Mouse (Mus musculus) E14TG2a.4 (cell line): Measurements from ENCODE around the gene Foxo1.
A peak's percentile ranks its signal among the peaks of the same experiment; 100 is the strongest.

ENCODE experiments used
- H3K27me3 ChIP-seq: 2 replicates; pipeline ENCODE4 v1.6.1; 2014; ENCODE audit warnings: low read length, control low read depth; ENCODE audit not compliant: insufficient read depth
- H3K36me3 ChIP-seq: 2 replicates; pipeline ENCODE4 v1.6.1; 2014; ENCODE audit warnings: low read length, control low read depth; ENCODE audit not compliant: insufficient read depth
- H3K4me1 ChIP-seq: replicated peaks from 2 replicates; pipeline ENCODE4 v1.6.1; 2014; ENCODE audit warnings: low read depth, low read length, control low read depth
- H3K4me3 ChIP-seq: replicated peaks from 2 replicates; pipeline ENCODE4 v1.5.1; 2014; ENCODE audit warnings: mild to moderate bottlenecking, low read length
- H3K9me3 ChIP-seq: 2 replicates; pipeline ENCODE4 v1.6.1; 2014; ENCODE audit warnings: low read length, control low read depth
- CTCF ChIP-seq: conservative IDR thresholded peaks from 2 replicates; pipeline ENCODE4 v1.5.1; 2014; ENCODE audit warnings: low read length
- NANOG ChIP-seq: IDR thresholded peaks from 2 replicates; pipeline ENCODE4 v1.6.1; 2014; ENCODE audit warnings: borderline replicate concordance, low read length, mixed read lengths
- POU5F1 ChIP-seq: IDR thresholded peaks from 2 replicates; pipeline ENCODE4 v1.6.1; 2014; ENCODE audit warnings: low read length, borderline replicate concordance

Foxo1 gene

DNA sequence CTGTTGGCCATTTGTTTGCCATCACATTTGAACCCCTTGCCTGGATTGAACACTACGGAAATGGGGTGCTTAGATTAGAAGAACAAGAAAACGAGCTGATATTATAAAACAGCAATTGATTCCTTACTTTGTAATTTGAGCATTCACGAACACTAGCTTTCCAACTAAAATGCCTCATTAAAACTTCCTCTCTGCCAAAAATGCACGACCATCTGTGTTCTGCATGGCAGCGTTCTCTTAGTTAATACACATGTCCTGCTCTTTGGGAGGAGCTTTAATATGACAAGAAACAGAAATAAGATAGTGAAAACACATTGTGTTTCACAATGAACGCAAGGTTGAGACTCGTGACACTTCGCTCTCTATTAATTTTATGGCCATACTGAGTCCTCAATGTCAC, 3.8 kb upstream of the Foxo1 start:
- Histone ChIP-seq H3K36me3 (no peaks in the 10 kb centered on the region), H3K27me3 (peaks cover 34% of the 10 kb centered on the region), H3K4me3 (no peak overlapping the region), H3K9me3 (no peaks in the 10 kb centered on the region), H3K4me1 (peaks cover 36% of the 10 kb centered on the region)
- TF ChIP-seq NANOG (no peak), POU5F1 (no peak), CTCF (no peak)

DNA sequence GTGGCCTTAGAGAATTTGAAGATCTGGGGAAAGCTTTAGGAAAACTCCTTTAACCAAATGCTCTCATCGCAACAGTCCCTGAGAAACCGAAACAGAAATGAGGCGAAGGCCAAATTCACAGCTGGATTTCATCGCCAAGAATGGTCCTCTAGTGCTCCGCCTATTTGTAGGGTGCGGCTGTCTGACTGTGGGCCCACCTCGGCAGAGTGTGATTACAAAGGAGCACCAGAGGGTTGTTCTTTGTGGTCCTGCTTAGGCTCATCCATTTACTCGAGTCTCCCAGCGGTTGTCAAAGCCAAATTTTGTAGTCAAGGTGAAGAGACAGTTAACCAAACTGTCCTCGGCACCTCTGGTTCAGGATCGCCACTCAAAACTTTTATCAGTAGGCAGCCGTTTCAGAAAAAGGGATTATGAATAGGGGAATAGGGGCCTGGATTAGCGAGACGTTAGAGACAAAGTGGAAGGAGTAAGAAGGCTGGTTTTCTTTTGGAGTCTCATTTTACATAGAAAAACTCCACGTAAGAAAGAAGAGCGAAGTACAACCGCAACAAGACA, 1.5 kb upstream of the Foxo1 start:
- H3K4me3 ChIP-seq: peak overlapping the region; percentile 92
- H3K9me3 ChIP-seq: no peaks in the 10 kb centered on the region
- no peak for TF ChIP-seq CTCF
- peak; percentile 52; the same call in 1 of the 2 replicates for TF ChIP-seq NANOG
- TF ChIP-seq POU5F1: no peak
- peaks cover 27% of the 10 kb centered on the region for H3K27me3 ChIP-seq
- peaks cover 40% of the 10 kb centered on the region for H3K4me1 ChIP-seq
- H3K36me3 ChIP-seq: no peaks in the 10 kb centered on the region; the same call in 1 of the 2 replicates

DNA sequence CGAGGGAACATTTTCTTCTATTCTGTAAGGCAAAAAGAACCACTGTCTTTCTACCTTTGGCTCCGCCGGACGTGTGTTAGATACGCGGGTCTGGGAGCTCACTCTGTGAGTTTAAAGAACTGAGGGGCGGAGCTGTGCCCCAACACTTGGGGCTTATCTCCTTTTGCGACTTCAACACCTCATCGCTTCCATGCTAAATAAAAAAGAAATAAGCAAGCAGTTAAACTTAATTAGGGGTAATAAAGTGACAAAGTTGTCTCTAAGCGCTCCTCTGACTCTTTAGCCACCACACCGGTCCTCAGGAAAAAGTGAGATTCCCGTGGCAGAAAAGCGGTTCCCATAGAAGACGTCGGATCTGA, 864 bp upstream of the Foxo1 start:
- H3K36me3 ChIP-seq: no peaks in the 10 kb centered on the region; the same call in 1 of the 2 replicates
- peak overlapping the region; percentile 92 for H3K4me3 ChIP-seq
- no peak for TF ChIP-seq POU5F1
- TF ChIP-seq NANOG: no peak
- TF ChIP-seq CTCF: no peak
- H3K4me1 ChIP-seq: peaks cover 41% of the 10 kb centered on the region
- peaks cover 27% of the 10 kb centered on the region for H3K27me3 ChIP-seq
- H3K9me3 ChIP-seq: no peaks in the 10 kb centered on the region

DNA sequence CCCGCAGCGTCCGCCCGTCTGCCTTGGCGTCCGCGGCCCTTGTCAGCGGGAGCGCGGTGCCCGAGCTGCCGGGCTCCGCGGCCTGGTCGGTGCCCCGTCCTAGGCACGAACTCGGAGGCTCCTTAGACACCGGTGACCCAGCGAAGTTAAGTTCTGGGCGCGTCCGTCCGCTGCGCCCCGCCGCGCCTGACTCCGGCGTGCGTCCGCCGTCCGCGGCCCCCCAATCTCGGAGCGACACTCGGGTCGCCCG, 276 bp downstream of the Foxo1 start:
- TF ChIP-seq NANOG (no peak), CTCF (no peak), POU5F1 (no peak)

DNA sequence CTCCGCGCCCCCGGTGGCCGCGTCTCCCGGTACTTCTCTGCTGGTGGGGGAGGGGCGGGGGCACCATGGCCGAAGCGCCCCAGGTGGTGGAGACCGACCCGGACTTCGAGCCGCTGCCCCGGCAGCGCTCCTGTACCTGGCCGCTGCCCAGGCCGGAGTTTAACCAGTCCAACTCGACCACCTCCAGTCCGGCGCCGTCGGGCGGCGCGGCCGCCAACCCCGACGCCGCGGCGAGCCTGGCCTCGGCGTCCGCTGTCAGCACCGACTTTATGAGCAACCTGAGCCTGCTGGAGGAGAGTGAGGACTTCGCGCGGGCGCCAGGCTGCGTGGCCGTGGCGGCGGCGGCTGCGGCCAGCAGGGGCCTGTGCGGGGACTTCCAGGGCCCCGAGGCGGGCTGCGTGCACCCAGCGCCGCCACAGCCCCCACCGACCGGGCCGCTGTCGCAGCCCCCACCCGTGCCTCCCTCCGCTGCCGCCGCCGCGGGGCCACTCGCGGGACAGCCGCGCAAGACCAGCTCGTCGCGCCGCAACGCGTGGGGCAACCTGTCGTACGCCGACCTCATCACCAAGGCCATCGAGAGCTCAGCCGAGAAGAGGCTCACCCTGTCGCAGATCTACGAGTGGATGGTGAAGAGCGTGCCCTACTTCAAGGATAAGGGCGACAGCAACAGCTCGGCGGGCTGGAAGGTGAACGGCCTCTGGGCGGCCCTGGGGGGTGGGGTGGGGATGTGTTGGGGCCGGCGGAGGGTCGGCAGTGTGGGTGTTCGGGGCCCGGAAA, 789 bp downstream of the Foxo1 start:
- TF ChIP-seq NANOG (no peak), CTCF (no peak), POU5F1 (no peak)
- peaks cover 41% of the 10 kb centered on the region for H3K4me1 ChIP-seq
- peak overlapping the region; percentile 92 for H3K4me3 ChIP-seq
- H3K36me3 ChIP-seq: peaks cover 2% of the 10 kb centered on the region; the same call in 1 of the 2 replicates
- H3K9me3 ChIP-seq: no peaks in the 10 kb centered on the region
- peaks cover 27% of the 10 kb centered on the region for H3K27me3 ChIP-seq

More for the DNA sequence above, 276 bp downstream of the Foxo1 start:
- Histone ChIP-seq H3K4me1 (peaks cover 39% of the 10 kb centered on the region), H3K9me3 (no peaks in the 10 kb centered on the region), H3K36me3 (no peaks in the 10 kb centered on the region; the same call in 1 of the 2 replicates), H3K4me3 (peak overlapping the region; percentile 92), H3K27me3 (peaks cover 27% of the 10 kb centered on the region)

DNA sequence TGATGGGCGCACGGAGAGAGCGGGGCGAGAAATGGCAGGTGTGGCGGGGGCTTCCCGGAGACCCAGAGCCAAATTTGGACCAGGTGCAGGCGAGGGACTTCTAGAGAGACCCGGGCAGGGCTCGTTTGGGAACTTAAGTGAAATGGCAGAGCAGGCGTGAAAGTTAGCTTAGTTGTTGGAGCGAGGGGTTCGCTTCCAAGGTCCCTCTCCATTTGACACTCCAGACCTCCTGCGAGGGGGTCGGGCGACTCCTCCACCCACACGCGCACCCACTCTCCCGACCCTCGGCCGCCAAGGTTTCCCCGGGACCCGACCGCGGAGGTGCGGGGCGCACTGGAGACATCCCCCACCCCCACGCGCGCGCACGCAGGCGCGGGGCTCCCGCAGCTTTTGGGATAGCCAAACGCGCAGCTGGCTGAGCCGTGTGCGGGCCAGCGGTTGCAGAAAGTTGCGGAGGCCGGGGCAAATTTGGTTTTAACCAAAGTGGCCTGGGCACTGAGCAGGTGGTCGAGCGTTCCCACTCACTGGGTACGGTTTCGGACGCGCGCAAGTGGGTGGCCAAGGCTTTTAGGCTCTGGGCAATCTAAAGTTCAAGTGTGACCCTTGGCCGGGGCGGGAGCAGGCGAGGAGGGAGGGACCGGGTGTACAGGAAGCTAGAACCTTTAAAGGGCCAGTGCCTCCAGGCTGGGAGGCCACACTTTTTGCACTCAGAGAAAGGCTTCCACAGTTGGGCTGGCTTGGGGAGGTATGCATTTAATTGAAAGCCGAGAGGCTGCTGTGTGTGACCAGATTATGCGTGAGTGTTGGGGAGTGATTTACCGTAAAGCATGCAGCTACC, 1.6 kb downstream of the Foxo1 start:
- no peaks in the 10 kb centered on the region for H3K9me3 ChIP-seq
- peak overlapping the region; percentile 92 for H3K4me3 ChIP-seq
- TF ChIP-seq POU5F1: no peak
- TF ChIP-seq CTCF: no peak
- no peak for TF ChIP-seq NANOG
- H3K36me3 ChIP-seq: peaks cover 4% of the 10 kb centered on the region; the same call in 1 of the 2 replicates
- peaks cover 48% of the 10 kb centered on the region for H3K4me1 ChIP-seq
- peaks cover 27% of the 10 kb centered on the region for H3K27me3 ChIP-seq

DNA sequence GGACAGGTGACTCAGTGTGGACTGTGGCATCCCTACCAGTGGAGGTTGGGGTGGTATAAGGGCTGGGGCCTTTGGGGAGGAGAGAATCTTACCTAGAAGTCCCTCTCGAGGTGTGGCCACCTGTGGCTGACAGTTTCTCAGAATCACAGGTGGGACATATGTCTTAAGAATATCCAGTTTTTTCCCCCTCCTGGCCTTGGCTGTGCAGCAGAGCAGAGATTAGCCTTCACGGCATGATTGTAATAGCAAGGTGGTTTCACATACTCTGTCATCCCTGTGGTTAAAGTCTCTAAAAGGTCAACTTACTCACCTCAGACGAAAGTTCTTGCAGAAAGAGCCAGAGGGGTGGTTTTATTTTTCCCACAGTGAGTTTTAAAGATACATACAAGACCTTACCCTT, 2.4 kb downstream of the Foxo1 start:
- peaks cover 45% of the 10 kb centered on the region for H3K4me1 ChIP-seq
- no peaks in the 10 kb centered on the region for H3K9me3 ChIP-seq
- H3K36me3 ChIP-seq: peaks cover 4% of the 10 kb centered on the region; the same call in 1 of the 2 replicates
- peak overlapping the region; percentile 92 for H3K4me3 ChIP-seq
- TF ChIP-seq CTCF (no peak), NANOG (no peak), POU5F1 (no peak)
- H3K27me3 ChIP-seq: peaks cover 19% of the 10 kb centered on the region

DNA sequence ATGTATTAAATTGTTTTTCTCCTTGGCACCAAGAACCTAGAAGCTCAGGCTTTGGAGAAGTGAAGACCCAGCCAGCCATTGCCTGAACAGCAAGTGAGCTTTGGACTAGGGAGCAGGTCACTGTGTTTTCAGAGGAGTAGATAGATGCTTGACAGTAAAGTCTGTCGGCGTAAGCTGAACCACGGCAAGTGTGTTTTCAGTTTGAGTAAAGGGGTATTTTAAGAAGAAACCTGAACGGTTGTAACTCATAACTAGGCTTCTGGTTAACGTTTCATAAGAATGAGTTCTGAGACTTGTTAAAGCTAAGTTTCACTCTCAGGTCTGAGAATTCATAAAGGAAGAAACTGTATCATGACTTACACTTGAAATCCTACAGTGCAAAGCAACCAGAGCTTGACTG, 3.2 kb downstream of the Foxo1 start:
- H3K4me3 ChIP-seq: no peak overlapping the region
- no peaks in the 10 kb centered on the region for H3K9me3 ChIP-seq
- peaks cover 4% of the 10 kb centered on the region; the same call in 1 of the 2 replicates for H3K36me3 ChIP-seq
- peaks cover 12% of the 10 kb centered on the region for H3K27me3 ChIP-seq
- peaks cover 39% of the 10 kb centered on the region for H3K4me1 ChIP-seq
- TF ChIP-seq NANOG (no peak), CTCF (no peak), POU5F1 (no peak)
